Mouse (Mus musculus): ENCODE data around the gene Glis3. TPM values are rescaled to one million over a fixed set of nuclear protein-coding genes. Genes with fewer than 3 reads are reported as not detected.

The Glis3 gene
- polyA plus RNA-seq, 1 experiment from 2014 or later, result 1.4 TPM

DNA sequence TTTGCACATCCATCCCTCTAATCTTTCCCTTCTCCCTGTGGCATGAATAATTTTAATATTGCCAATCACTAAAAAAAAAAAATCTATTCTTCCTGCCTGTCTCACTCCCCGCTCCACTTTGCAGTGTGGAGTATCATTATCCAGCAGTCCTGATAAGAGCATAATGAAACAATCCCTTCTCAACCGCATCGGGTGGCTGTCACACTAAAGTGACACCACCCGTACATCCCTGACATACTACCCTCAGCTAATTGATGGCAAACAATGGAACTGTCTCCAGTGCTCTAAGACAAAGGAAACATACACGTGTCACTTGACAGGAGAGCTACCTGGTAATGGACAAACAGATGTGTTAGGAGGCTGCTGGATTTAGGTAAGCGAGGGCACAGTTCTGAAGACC lies 373.8 kb downstream of the Glis3 start:
- H3K4me1 ChIP-seq, result peaks cover 8% of the 10 kb centered on the region; the same call in 1 of the 2 replicates
- H3K27ac ChIP-seq, result no peak overlapping the region
- H3K27me3 ChIP-seq (replicated peaks), result no peaks in the 10 kb centered on the region
- no peak overlapping the region for H3K4me3 ChIP-seq
- H3K36me3 ChIP-seq, result no peaks in the 10 kb centered on the region
- ATAC-seq (ENCODE audit: low FRiP score, low read depth), result no peak
- H3K9me3 ChIP-seq, result no peaks in the 10 kb centered on the region
- WGBS, result 58% methylated on average over 6 of the region's 6 CpGs
- no peak overlapping the region for H3K9ac ChIP-seq
- no peak overlapping the region for H3K4me2 ChIP-seq (replicated peaks)

DNA sequence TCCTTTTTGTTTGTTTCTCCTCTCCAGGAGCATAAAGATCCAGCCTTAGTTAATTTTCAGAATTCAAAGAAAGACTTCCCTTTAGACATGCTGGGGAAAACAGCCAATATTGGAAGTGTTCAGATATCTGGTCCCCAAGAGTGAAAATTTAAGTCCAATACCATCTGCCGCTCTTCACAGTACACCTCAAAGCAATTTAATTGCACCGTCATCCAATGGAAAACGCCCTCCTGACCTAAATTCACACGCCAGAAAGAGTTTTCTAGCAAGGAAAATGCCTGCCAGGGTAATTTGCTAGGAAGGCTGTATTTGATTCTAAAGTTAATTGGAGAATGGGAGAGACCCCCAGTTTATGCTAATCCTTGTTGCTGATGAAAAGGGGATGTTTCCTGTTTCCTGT lies 374.4 kb downstream of the Glis3 start:
- H3K9ac ChIP-seq, result no peak overlapping the region
- no peaks in the 10 kb centered on the region for H3K9me3 ChIP-seq
- 34% methylated on average over 4 of the region's 4 CpGs for whole genome bisulfite sequencing
- no peaks in the 10 kb centered on the region for H3K36me3 ChIP-seq
- H3K4me1 ChIP-seq, result peaks cover 8% of the 10 kb centered on the region; the same call in 1 of the 2 replicates
- ATAC-seq (ENCODE audit: low FRiP score, low read depth), result no peak
- H3K4me2 ChIP-seq (replicated peaks), result no peak overlapping the region
- no peak overlapping the region for H3K27ac ChIP-seq
- no peaks in the 10 kb centered on the region for H3K27me3 ChIP-seq (replicated peaks)
- no peak overlapping the region for H3K4me3 ChIP-seq

DNA sequence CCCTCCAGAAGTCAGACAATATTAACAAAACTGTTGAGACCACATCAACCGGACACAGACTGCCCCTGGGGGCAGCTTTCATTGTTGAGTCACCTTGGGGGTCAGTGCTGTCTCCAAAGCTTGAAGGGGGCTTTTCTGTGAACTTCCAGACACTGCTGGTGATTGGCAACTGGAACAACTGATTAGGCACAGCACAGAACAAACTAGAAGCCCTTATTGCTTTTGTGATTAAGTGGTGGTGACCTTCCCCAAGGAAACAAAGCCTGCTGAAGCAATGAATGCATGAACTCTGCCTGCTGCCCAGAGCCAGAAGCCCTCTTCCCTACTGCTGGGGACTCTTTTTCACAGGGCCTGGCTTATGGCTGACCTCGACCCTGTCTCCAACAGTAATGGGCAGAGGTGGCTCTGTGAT lies 377.0 kb downstream of the Glis3 start:
- WGBS, result 15% methylated on average over 2 of the region's 2 CpGs
- Histone ChIP-seq H3K27me3 (replicated peaks) (no peaks in the 10 kb centered on the region), H3K27ac (no peak overlapping the region), H3K4me3 (no peak overlapping the region), H3K4me2 (replicated peaks) (no peak overlapping the region), H3K4me1 (peaks cover 8% of the 10 kb centered on the region; the same call in 1 of the 2 replicates), H3K36me3 (no peaks in the 10 kb centered on the region), H3K9ac (no peak overlapping the region), H3K9me3 (no peaks in the 10 kb centered on the region)
- no peak for ATAC-seq (ENCODE audit: low FRiP score, low read depth)

DNA sequence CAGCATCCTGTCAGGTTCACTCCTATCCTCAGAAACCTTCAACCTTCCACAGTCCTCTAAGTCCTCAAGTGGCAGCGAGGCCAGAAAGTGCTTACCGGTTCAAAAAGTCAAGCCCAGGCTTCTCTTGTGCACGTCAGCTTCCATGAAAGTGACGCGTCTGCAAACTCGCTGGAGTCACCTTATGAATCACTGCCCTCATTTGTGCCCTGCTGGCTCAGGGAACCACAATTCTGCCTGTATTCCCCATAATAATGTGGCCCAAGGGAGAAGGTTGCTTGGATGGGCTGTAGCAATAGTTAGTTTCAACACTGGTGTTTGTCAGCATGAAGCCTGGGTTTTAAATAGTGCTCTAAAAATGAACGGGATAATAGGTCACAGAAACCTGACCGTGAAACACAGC lies 379.7 kb downstream of the Glis3 start:
- Histone ChIP-seq H3K4me2 (replicated peaks) (no peak overlapping the region), H3K36me3 (no peaks in the 10 kb centered on the region), H3K27me3 (replicated peaks) (no peaks in the 10 kb centered on the region), H3K9me3 (no peaks in the 10 kb centered on the region), H3K27ac (no peak overlapping the region), H3K4me3 (no peak overlapping the region), H3K9ac (no peak overlapping the region), H3K4me1 (peaks cover 8% of the 10 kb centered on the region; the same call in 1 of the 2 replicates)
- WGBS, result 70% methylated on average over 8 of the region's 8 CpGs
- ATAC-seq (ENCODE audit: low FRiP score, low read depth), result no peak

DNA sequence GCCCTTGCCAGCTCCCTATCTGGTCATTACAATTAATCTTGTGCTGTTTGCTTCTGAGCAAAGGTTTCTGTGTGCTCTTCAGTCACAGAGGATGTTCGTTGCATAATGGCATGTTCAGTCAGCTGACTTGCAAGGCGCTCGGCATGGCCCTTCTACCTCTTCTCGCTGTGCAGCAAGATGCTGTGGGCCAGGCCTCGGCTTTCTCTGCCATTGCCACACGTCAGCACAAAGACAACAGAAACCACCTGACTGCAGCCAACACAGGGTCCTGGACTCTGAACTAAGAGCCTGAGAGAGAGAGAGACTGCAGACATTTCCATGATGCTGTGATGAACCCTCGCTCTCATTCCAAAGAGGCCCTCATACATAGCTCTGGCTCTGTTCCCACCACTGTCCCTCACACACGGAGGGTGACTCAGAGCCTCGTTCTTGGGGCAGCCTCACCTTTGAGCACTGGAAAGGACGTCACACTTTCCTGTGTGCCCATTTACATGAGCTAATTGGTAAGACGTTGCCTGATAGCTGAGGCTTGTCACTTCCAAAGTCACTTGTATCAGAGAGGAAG lies 380.6 kb downstream of the Glis3 start:
- no peak overlapping the region for H3K27ac ChIP-seq
- no peak for ATAC-seq (ENCODE audit: low FRiP score, low read depth)
- no peak overlapping the region for H3K4me3 ChIP-seq
- H3K4me1 ChIP-seq, result peaks cover 8% of the 10 kb centered on the region; the same call in 1 of the 2 replicates
- H3K9me3 ChIP-seq, result no peaks in the 10 kb centered on the region
- WGBS, result 82% methylated on average over 11 of the region's 11 CpGs
- no peaks in the 10 kb centered on the region for H3K36me3 ChIP-seq
- H3K4me2 ChIP-seq (replicated peaks), result no peak overlapping the region
- no peaks in the 10 kb centered on the region for H3K27me3 ChIP-seq (replicated peaks)
- no peak overlapping the region for H3K9ac ChIP-seq

DNA sequence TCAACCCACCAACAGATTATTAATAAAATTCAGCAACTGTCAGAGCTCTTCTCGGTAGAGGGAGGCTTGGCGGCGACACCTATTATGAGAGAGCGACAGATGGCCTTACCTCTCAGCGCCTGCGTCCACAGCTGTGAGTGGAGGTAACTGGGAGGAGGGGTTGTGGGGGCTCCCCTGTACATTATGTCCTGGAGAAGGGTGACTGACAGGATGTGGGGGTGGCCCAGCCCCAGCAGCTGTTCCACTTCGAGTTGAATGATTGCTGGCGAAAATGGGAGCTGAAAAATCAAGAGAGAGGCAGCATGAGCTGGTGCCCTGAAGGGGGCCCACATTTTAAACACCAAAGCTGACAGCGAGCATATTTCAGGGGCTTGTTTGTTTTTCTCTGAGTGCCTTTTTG lies 381.2 kb downstream of the Glis3 start:
- no peak overlapping the region for H3K27ac ChIP-seq
- no peaks in the 10 kb centered on the region for H3K36me3 ChIP-seq
- no peak overlapping the region for H3K4me2 ChIP-seq (replicated peaks)
- H3K4me1 ChIP-seq, result peaks cover 8% of the 10 kb centered on the region; the same call in 1 of the 2 replicates
- no peak overlapping the region for H3K9ac ChIP-seq
- ATAC-seq (ENCODE audit: low FRiP score, low read depth), result no peak
- no peaks in the 10 kb centered on the region for H3K9me3 ChIP-seq
- H3K4me3 ChIP-seq, result no peak overlapping the region
- H3K27me3 ChIP-seq (replicated peaks), result no peaks in the 10 kb centered on the region
- 75% methylated on average over 9 of the region's 9 CpGs for WGBS

DNA sequence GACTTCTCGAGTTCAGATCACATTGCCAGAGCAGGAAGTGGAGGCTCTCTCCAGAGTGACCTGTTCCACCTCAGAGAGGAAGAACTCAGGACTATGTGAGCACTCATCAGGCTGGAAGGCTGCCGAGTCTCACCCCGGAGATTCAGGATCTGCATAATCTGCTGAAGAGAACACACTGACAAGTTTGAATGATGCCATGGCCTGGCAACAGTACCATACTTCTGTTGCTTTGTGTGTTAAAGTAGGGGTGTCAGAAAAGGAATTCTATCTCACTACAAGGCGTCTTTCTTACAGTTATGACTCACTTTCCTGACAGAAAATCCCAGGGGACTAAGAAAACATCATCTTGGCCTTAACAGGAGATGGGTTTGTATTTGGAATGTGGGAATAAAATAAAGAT lies 388.3 kb downstream of the Glis3 start:
- no peaks in the 10 kb centered on the region for H3K27me3 ChIP-seq (replicated peaks)
- no peak for ATAC-seq (ENCODE audit: low FRiP score, low read depth)
- H3K9me3 ChIP-seq, result no peaks in the 10 kb centered on the region
- H3K36me3 ChIP-seq, result no peaks in the 10 kb centered on the region
- H3K4me1 ChIP-seq, result no peaks in the 10 kb centered on the region
- H3K4me3 ChIP-seq, result no peak overlapping the region
- no peak overlapping the region for H3K27ac ChIP-seq
- no peak overlapping the region for H3K4me2 ChIP-seq (replicated peaks)
- H3K9ac ChIP-seq, result no peak overlapping the region
- 84% methylated on average over 4 of the region's 4 CpGs for WGBS

DNA sequence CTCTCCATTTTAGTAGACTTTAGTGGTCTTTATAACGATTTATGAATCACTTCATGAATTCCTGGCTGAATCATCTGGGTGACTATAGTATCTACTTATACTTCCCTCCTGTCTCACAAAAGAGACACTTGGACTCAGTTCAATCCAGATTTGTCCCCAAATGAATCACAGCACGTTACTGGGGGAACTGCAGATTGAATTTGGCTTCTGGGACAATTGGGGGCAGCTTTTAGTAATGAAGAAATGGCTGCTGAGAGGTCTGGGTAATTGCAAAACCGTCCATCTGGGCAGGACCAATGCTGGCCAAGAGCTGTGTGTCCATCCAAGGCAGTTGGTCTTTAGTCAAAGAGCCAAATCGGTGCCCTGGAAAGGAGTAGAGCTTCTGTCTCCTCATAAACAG lies 390.4 kb downstream of the Glis3 start:
- Histone ChIP-seq H3K4me3 (no peak overlapping the region), H3K9me3 (no peaks in the 10 kb centered on the region), H3K27me3 (replicated peaks) (no peaks in the 10 kb centered on the region)

DNA sequence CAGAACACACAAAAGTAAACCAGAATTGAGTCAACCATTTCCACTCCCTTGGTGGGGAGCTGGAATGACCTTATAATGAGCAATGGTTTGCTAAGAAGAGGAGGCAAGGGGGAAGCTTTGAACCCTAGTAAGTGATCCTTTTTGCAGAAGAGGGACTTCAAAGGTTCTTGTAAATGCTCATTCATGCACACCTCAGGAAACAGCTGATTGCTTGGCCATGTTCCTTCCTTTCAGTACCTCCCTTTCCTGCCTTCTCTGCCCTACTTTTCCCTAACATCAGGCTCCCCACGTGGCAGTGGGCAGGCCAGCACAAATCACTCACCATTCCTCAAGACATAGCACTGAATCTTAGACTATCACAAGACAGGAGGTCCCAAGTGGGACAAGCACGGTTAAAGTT lies 392.4 kb downstream of the Glis3 start:
- Histone ChIP-seq H3K36me3 (no peaks in the 10 kb centered on the region), H3K4me3 (no peak overlapping the region), H3K4me2 (replicated peaks) (no peak overlapping the region), H3K27ac (no peak overlapping the region), H3K9me3 (no peaks in the 10 kb centered on the region), H3K4me1 (no peaks in the 10 kb centered on the region), H3K9ac (no peak overlapping the region), H3K27me3 (replicated peaks) (no peaks in the 10 kb centered on the region)
- ATAC-seq (ENCODE audit: low FRiP score, low read depth), result no peak
- 53% methylated on average over 2 of the region's 2 CpGs for WGBS

More for the DNA sequence above, 390.4 kb downstream of the Glis3 start:
- ATAC-seq (ENCODE audit: low FRiP score, low read depth), result no peak
- Histone ChIP-seq H3K27ac (no peak overlapping the region), H3K9ac (no peak overlapping the region), H3K4me2 (replicated peaks) (no peak overlapping the region), H3K4me1 (no peaks in the 10 kb centered on the region), H3K36me3 (no peaks in the 10 kb centered on the region)
- WGBS, result 75% methylated on average over 4 of the region's 4 CpGs

DNA sequence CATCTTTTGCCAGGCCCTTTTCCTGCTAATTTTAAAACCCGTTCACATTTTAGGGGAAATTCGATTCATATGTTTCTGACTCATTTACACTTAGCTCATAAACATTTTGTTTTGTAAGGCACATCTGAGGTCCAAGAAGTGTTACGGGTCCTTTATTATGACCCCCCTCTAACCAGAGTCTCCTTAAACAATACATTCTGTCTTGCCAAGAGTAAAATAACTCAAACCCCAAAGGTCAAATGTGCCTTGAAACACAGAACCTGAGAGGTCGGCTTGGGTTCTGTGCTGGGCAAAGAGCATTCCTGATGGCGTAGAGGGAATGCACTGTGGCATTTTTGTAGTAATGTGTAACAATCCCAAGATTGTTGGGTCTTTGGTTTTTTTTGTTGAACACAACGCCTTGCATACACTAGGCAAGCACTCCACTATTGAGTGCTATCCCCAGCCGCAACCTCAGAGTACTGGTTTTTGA lies 395.7 kb downstream of the Glis3 start:
- no peaks in the 10 kb centered on the region for H3K9me3 ChIP-seq
- H3K4me3 ChIP-seq, result no peak overlapping the region
- H3K4me1 ChIP-seq, result no peaks in the 10 kb centered on the region
- no peak for ATAC-seq (ENCODE audit: low FRiP score, low read depth)
- no peak overlapping the region for H3K4me2 ChIP-seq (replicated peaks)
- H3K36me3 ChIP-seq, result no peaks in the 10 kb centered on the region
- H3K27me3 ChIP-seq (replicated peaks), result no peaks in the 10 kb centered on the region
- no peak overlapping the region for H3K9ac ChIP-seq
- no peak overlapping the region for H3K27ac ChIP-seq
- 81% methylated on average over 7 of the region's 7 CpGs for WGBS

DNA sequence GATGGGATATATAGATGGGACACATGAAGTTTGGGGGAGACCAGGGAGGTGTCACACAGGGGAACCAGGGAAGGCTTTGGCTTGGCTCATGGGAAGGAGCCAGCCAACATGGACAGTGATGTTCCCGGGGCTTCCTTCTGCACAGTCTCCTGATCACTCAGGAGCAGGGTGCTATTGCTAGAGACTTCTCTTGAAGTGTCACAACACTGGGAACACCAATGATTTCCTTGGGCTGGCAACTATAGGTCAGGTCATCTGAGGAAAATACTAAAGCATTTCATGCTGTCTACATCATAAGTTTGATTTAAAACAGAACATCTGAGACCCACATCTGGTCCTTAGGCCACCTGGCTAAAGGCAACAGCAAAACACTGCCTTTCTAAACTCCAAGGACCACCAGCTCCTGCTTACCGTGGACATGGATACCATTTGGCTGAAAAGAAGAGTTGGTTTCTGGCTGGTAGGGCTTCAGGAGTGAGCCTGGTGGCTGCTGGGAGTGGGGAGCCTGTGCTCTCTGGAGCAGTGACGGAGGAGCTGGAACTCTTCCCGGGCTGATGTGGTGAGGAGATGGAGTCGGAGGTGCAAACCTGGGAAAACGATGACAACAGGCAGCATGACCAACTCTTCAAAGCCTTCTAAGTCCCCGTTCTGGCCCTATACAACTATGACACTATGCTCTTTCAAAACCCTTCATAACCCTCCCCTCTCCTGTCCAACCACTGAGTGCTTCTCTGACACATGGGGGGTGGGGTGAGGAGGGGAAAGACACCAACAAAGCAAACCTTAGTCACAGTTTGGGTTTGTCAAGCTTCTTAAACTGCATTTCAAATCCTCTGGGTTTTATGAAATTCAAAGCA lies 396.4 kb downstream of the Glis3 start:
- WGBS, result 84% methylated on average over 7 of the region's 7 CpGs
- Histone ChIP-seq H3K27ac (no peak overlapping the region), H3K4me3 (no peak overlapping the region), H3K4me1 (no peaks in the 10 kb centered on the region), H3K4me2 (replicated peaks) (no peak overlapping the region), H3K36me3 (no peaks in the 10 kb centered on the region), H3K9ac (no peak overlapping the region), H3K9me3 (no peaks in the 10 kb centered on the region), H3K27me3 (replicated peaks) (no peaks in the 10 kb centered on the region)
- no peak for ATAC-seq (ENCODE audit: low FRiP score, low read depth)

DNA sequence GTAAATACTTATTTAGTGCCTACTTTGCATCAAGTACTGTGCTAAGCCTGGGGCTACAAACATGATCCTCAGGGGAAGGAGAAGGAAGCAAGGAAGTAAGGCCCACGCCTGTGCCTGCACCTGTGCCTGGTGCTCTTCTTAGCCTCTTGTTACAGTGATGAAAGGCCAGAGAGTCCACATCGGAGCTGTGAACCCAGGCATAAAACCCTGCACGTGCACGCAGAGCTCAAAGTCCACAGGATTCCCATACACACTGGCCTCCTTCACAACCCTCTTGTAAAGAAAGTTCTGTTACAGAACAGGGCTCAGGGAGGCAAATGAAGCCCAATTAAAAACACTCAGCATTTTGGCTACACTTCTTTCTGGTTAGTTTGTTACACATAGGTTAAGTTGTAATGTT lies 398.5 kb downstream of the Glis3 start:
- no peaks in the 10 kb centered on the region for H3K27me3 ChIP-seq (replicated peaks)
- H3K4me1 ChIP-seq, result 0 out of 2 replicates have a peak, but pooled peaks cover 5% of the 10 kb centered on the region
- no peaks in the 10 kb centered on the region for H3K9me3 ChIP-seq
- H3K36me3 ChIP-seq, result no peaks in the 10 kb centered on the region
- no peak for ATAC-seq (ENCODE audit: low FRiP score, low read depth)
- 80% methylated on average over 4 of the region's 4 CpGs for WGBS
- no peak overlapping the region for H3K4me3 ChIP-seq
- no peak overlapping the region for H3K9ac ChIP-seq
- H3K27ac ChIP-seq, result no peak overlapping the region
- H3K4me2 ChIP-seq (replicated peaks), result no peak overlapping the region

All from neural tube, embryonic 12.5 days (tissue).